Mouse (Mus musculus) limb, embryonic 15.5 days (tissue): Measurements from ENCODE around the gene Pacs1. TPM values are rescaled to one million over a fixed set of nuclear protein-coding genes. Genes with fewer than 3 reads are reported as not detected.
"Not testable (repeated sequence)": the region's sequence is repeated elsewhere in the genome, so short reads cannot be mapped to it uniquely, and the experiment has no call there.

Experiments
- ATAC-seq: fragments of 200-750 bp; cut with Nextera tagmentation; 2 replicates; pipeline ENCODE4 v1.8.0; 2017; ENCODE audit warnings: low read depth, moderate TSS enrichment; ENCODE audit not compliant: insufficient number of reproducible peaks, low FRiP score, low TSS enrichment
- H3K27ac ChIP-seq: fragments of 300-500 bp; sonication (generic); 2 replicates; pipeline ENCODE4 v1.5.1; 2015; ENCODE audit warnings: moderate library complexity, mild to moderate bottlenecking, inconsistent platforms
- H3K27me3 ChIP-seq: fragments of 300-500 bp; sonication (generic); 2 replicates; pipeline ENCODE4 v1.6.1; 2015; ENCODE audit warnings: inconsistent platforms
- H3K36me3 ChIP-seq: fragments of 300-500 bp; sonication (generic); 2 replicates; pipeline ENCODE4 v1.6.1; 2015; ENCODE audit warnings: inconsistent platforms
- H3K4me1 ChIP-seq: fragments of 300-500 bp; sonication (generic); 2 replicates; pipeline ENCODE4 v1.6.1; 2015; ENCODE audit warnings: inconsistent platforms
- H3K4me2 ChIP-seq: fragments of 300-500 bp; sonication (generic); 2 replicates; pipeline ENCODE4 v1.6.1; 2015; ENCODE audit warnings: mild to moderate bottlenecking, inconsistent platforms
- H3K4me3 ChIP-seq: fragments of 300-500 bp; sonication (generic); 2 replicates; pipeline ENCODE4 v1.5.1; 2015; ENCODE audit warnings: mild to moderate bottlenecking, inconsistent platforms
- H3K9ac ChIP-seq: fragments of 300-500 bp; sonication (generic); 2 replicates; pipeline ENCODE4 v1.6.1; 2015; ENCODE audit warnings: inconsistent platforms
- H3K9me3 ChIP-seq: fragments of 300-500 bp; sonication (generic); 2 replicates; pipeline ENCODE4 v1.6.1; 2016; ENCODE audit warnings: inconsistent platforms
- WGBS: fragments of 180-500 bp; shearing (Covaris S2); methylation state at CpG from one replicate; pipeline ENCODE4 v1.1.7; 2015; 5-methylcytosine and 5-hydroxymethylcytosine counted together
- polyA plus RNA-seq: library from polyadenylated mRNA; unstranded; fragments of >200 nt; fragmentation: Nextera tagmentation; extraction: Ambion mirVana; gene quantifications from 2 replicates; pipeline ENCODE4 v1.2.1, GENCODE M21; 2015

Gene Pacs1
- polyA plus RNA-seq, 1 experiment from 2014 or later: 23.7 TPM

GRCm38 (mm10) chr19:5267015-5267414 is 5.9 kb downstream of the Pacs1 start:
- Histone ChIP-seq H3K27ac (no peak overlapping the region), H3K27me3 (no peaks in the 10 kb centered on the region), H3K36me3 (no peaks in the 10 kb centered on the region; the same call in 1 of the 2 replicates), H3K4me2 (no peak overlapping the region), H3K4me3 (no peak overlapping the region), H3K9ac (no peak overlapping the region), H3K9me3 (no peaks in the 10 kb centered on the region), H3K4me1 (peaks cover 8% of the 10 kb centered on the region)
- ATAC-seq: no peak
- WGBS: 96% methylated on average over 5 of the region's 5 CpGs

GRCm38 (mm10) chr19:5257140-5257539 is 15.8 kb downstream of the Pacs1 start:
- H3K27me3 ChIP-seq: no peaks in the 10 kb centered on the region
- no peak overlapping the region for H3K4me2 ChIP-seq
- no peak overlapping the region for H3K9ac ChIP-seq
- H3K9me3 ChIP-seq: no peaks in the 10 kb centered on the region
- H3K4me3 ChIP-seq: no peak overlapping the region
- no peaks in the 10 kb centered on the region for H3K4me1 ChIP-seq
- 46% methylated on average over 3 of the region's 3 CpGs for WGBS
- H3K27ac ChIP-seq: peak overlapping the region; percentile 27; the same call in 1 of the 2 replicates
- H3K36me3 ChIP-seq: no peaks in the 10 kb centered on the region
- no peak for ATAC-seq

- H3K9me3 ChIP-seq, H3K4me2 ChIP-seq, ATAC-seq, H3K27ac ChIP-seq, H3K36me3 ChIP-seq, H3K4me3 ChIP-seq, H3K4me1 ChIP-seq, H3K9ac ChIP-seq, H3K27me3 ChIP-seq: not testable (repeated sequence)
- 93% methylated on average over 1 of the region's 1 CpGs for WGBS
These were observed 35.9 kb downstream of the Pacs1 start for GRCm38 (mm10) chr19:5236981-5237380.

GRCm38 (mm10) chr19:5232696-5233095 is 40.2 kb downstream of the Pacs1 start:
- no peaks in the 10 kb centered on the region for H3K36me3 ChIP-seq
- ATAC-seq: no peak
- WGBS: 81% methylated on average over 4 of the region's 4 CpGs

GRCm38 (mm10) chr19:5230110-5230509 is 42.8 kb downstream of the Pacs1 start:
- 70% methylated on average over 2 of the region's 2 CpGs for WGBS
- H3K36me3 ChIP-seq: no peaks in the 10 kb centered on the region
- no peaks in the 10 kb centered on the region for H3K4me1 ChIP-seq
- H3K27me3 ChIP-seq: no peaks in the 10 kb centered on the region
- H3K4me3 ChIP-seq: no peak overlapping the region
- no peak overlapping the region for H3K27ac ChIP-seq
- H3K9me3 ChIP-seq: no peaks in the 10 kb centered on the region
- no peak overlapping the region for H3K9ac ChIP-seq
- ATAC-seq: no peak
- H3K4me2 ChIP-seq: no peak overlapping the region

More at GRCm38 (mm10) chr19:5232696-5233095, 40.2 kb downstream of the Pacs1 start:
- Histone ChIP-seq H3K4me1 (no peaks in the 10 kb centered on the region), H3K9ac (no peak overlapping the region), H3K27ac (no peak overlapping the region), H3K9me3 (no peaks in the 10 kb centered on the region), H3K4me2 (no peak overlapping the region), H3K27me3 (no peaks in the 10 kb centered on the region), H3K4me3 (no peak overlapping the region)

GRCm38 (mm10) chr19:5224624-5225023 is 48.3 kb downstream of the Pacs1 start:
- Histone ChIP-seq H3K36me3 (no peaks in the 10 kb centered on the region), H3K27me3 (no peaks in the 10 kb centered on the region), H3K9me3 (no peaks in the 10 kb centered on the region), H3K9ac (no peak overlapping the region), H3K4me1 (no peaks in the 10 kb centered on the region), H3K27ac (no peak overlapping the region), H3K4me2 (no peak overlapping the region), H3K4me3 (no peak overlapping the region)
- ATAC-seq: no peak
- WGBS: 50% methylated on average over 2 of the region's 2 CpGs

GRCm38 (mm10) chr19:5224077-5224476 is 48.8 kb downstream of the Pacs1 start:
- no peak for ATAC-seq

GRCm38 (mm10) chr19:5221926-5222325 is 51.0 kb downstream of the Pacs1 start:
- no peak for ATAC-seq
- no peak overlapping the region for H3K4me3 ChIP-seq
- H3K4me2 ChIP-seq: no peak overlapping the region
- H3K9ac ChIP-seq: no peak overlapping the region
- 74% methylated on average over 2 of the region's 2 CpGs for WGBS
- no peak overlapping the region for H3K27ac ChIP-seq
- no peaks in the 10 kb centered on the region for H3K36me3 ChIP-seq
- H3K9me3 ChIP-seq: no peaks in the 10 kb centered on the region
- H3K4me1 ChIP-seq: no peaks in the 10 kb centered on the region
- H3K27me3 ChIP-seq: no peaks in the 10 kb centered on the region

More at GRCm38 (mm10) chr19:5224077-5224476, 48.8 kb downstream of the Pacs1 start:
- no peaks in the 10 kb centered on the region for H3K27me3 ChIP-seq
- 85% methylated on average over 4 of the region's 4 CpGs for WGBS
- H3K9me3 ChIP-seq: no peaks in the 10 kb centered on the region
- no peak overlapping the region for H3K27ac ChIP-seq
- no peak overlapping the region for H3K4me2 ChIP-seq
- no peak overlapping the region for H3K4me3 ChIP-seq
- no peaks in the 10 kb centered on the region for H3K4me1 ChIP-seq
- H3K36me3 ChIP-seq: no peaks in the 10 kb centered on the region
- no peak overlapping the region for H3K9ac ChIP-seq

GRCm38 (mm10) chr19:5221219-5221723 is 51.6 kb downstream of the Pacs1 start:
- H3K27me3 ChIP-seq, H3K4me2 ChIP-seq, H3K27ac ChIP-seq, H3K4me3 ChIP-seq, H3K9ac ChIP-seq, H3K9me3 ChIP-seq, H3K36me3 ChIP-seq, ATAC-seq, H3K4me1 ChIP-seq: not testable (repeated sequence)
- WGBS: 14% methylated on average over 2 of the region's 2 CpGs

GRCm38 (mm10) chr19:5220389-5220788 is 52.5 kb downstream of the Pacs1 start:
- H3K4me1 ChIP-seq: no peaks in the 10 kb centered on the region
- H3K36me3 ChIP-seq: 0 out of 2 replicates have a peak, but pooled peaks cover under 1% of the 10 kb centered on the region
- no peak overlapping the region for H3K4me2 ChIP-seq
- no peak overlapping the region for H3K9ac ChIP-seq
- H3K4me3 ChIP-seq: no peak overlapping the region
- H3K27ac ChIP-seq: no peak overlapping the region
- 88% methylated on average over 3 of the region's 3 CpGs for WGBS
- ATAC-seq: no peak
- no peaks in the 10 kb centered on the region for H3K27me3 ChIP-seq
- H3K9me3 ChIP-seq: no peaks in the 10 kb centered on the region

- Histone ChIP-seq H3K27ac (no peak overlapping the region), H3K9me3 (no peaks in the 10 kb centered on the region), H3K36me3 (no peaks in the 10 kb centered on the region), H3K4me3 (no peak overlapping the region), H3K4me1 (no peaks in the 10 kb centered on the region), H3K27me3 (no peaks in the 10 kb centered on the region), H3K9ac (no peak overlapping the region), H3K4me2 (no peak overlapping the region)
- ATAC-seq: no peak
- 76% methylated on average over 2 of the region's 2 CpGs for WGBS
These were observed 71.2 kb downstream of the Pacs1 start for GRCm38 (mm10) chr19:5201691-5202090.

GRCm38 (mm10) chr19:5200617-5201016 is 72.3 kb downstream of the Pacs1 start:
- 85% methylated on average over 4 of the region's 4 CpGs for WGBS
- not testable (repeated sequence) for H3K36me3 ChIP-seq, H3K4me1 ChIP-seq, H3K27me3 ChIP-seq, H3K9me3 ChIP-seq, H3K9ac ChIP-seq, H3K27ac ChIP-seq, ATAC-seq, H3K4me3 ChIP-seq, H3K4me2 ChIP-seq

- Histone ChIP-seq H3K27me3 (no peaks in the 10 kb centered on the region), H3K27ac (no peak overlapping the region), H3K36me3 (no peaks in the 10 kb centered on the region), H3K9ac (no peak overlapping the region), H3K4me1 (no peaks in the 10 kb centered on the region), H3K4me3 (no peak overlapping the region), H3K9me3 (no peaks in the 10 kb centered on the region), H3K4me2 (no peak overlapping the region)
- no peak for ATAC-seq
- WGBS: 87% methylated on average over 3 of the region's 3 CpGs
These were observed 74.4 kb downstream of the Pacs1 start for GRCm38 (mm10) chr19:5198553-5198952.
